Mouse (Mus musculus) ovary, postnatal 10 days (tissue): Measurements from ENCODE around the gene Commd1.
A peak's percentile ranks its signal among the peaks of the same experiment; 100 is the strongest.

Source experiments
- DNase-seq: peaks from one replicate; pipeline ENCODE4 v3.0.0; 2022; ENCODE audit warnings: low spot score

The Commd1 gene

DNA sequence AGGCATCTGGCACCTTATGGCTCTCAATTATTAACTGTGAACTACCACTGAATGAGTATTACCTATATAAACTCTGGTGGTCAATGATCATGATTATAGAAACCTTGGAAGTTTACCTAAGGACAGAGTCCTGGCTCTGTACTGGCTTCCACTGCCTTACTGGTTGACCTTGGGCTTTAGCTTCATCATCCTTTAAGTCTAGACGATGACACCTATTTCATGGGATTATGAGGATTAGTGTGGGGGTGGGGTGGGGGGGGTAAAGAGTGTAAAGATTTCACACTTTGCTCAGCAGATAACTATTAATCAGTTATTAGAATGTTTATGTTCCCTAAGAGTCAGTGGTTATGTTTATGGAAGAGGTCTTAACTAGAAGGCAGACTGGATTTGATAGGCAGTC, 7.6 kb upstream of the Commd1 start:
- no peak for DNase-seq

DNA sequence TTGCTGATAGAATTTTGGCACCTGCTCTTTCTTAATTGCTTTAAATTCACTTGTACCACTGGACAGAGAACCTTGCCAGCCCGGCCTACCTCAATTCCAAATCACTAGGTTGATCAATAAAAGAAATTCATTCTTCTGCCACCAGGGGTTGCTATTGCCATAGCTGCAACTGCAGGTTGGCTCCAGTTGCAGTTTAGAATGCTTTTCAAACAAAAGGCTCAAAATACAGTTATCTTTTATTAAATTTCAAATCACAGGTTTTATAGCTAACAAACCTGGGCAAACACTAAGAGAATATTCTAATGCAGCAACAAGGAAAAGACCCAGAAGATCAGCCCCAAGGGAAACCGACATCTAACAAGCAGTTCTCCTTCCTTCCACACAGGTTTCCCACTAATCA, 5.2 kb upstream of the Commd1 start:
- DNase-seq = no peak

DNA sequence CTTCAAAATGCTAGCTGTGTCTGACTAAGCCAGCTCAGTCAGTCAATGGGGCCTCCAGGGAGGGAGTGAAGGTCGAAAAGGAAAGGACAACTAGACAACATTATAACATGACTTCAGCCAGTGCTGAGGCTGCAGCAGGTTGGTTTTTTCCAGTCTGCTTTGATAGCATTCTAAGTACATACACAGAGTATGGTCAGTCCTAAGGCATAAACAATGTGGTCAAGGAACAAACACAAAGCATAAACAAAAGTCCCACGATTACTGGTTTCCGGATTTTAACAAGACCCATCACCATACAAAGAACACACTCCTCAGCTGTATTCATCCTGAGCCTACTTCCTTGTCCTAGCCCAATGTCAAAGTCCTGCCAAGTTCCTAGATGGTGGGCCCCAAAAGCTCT, 3.3 kb upstream of the Commd1 start:
- DNase-seq = no peak

DNA sequence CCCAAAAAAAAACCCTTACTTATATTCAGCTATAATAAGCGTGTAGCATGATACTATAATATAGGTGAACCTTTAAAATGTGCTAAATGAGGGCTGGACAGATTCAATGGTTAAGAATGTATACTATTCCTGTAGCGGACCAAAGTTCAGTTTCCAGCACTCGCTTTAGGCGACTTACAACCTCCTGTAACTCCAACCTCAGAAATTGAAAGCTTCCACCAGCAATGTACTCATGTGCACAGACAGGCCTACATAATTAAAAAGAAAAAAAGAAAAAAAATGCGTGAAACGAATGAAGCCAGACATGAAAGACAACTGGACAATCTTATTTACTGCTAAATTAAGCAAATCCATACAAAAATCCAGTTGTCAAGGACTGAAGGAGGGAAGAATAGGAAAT, 664 bp upstream of the Commd1 start:
- no peak for DNase-seq

DNA sequence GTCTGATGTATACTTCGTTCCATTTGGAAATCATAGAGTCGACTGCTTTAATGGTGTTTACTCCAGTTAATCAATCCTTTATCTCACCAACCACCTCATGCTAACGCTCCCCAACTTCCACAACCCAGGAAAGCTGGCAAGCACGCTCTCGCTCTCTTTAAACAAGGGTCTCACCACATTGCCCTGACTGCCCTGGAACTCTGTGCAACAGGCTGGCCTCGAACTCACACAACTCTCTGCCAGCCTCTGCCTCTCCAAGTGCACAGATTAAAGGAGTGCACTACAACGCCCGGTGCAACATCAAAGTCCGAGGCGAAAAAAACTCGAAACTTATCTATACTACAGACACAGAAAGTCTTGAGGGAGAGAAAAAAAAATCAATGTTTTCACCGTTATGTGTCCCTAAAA, 635 bp downstream of the Commd1 start:
- no peak for DNase-seq

DNA sequence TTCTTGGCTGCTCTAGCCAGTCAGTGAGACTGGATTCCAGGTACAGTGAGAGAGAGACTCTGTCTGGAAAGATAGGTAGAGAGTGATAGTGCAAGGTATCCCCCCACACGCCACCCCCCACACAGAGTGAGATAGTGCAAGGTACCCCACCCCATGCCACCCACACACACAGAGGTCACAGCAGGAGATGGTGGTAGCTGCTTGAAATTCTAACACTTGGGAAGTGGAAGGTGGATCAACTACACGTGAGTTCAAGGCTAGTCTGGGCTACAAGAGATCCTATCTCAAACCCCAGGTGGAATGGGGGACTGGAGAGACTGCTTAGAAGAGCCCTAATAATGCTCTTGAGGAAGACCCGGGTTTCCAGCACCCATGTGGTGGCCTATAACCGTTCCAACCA, 1.1 kb downstream of the Commd1 start:
- no peak for DNase-seq

DNA sequence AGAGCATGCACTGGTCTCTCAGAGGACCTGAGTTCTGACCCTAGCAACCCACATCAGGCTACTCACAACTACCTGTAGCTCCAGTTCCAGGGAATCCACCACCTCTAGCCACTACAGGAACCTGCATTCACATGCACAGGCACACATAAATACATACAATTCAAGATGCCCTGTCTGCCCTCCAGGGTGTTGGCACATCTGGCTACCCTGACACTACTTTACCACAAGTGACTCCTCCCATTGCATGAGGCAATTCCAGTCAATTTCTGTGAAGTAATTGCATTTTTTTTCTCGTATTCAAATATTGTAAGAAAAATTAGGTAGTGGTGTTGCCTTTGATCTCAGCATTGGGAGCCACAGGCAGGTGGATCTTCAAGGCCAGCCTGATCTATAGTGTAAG, 3.0 kb downstream of the Commd1 start:
- no peak for DNase-seq

DNA sequence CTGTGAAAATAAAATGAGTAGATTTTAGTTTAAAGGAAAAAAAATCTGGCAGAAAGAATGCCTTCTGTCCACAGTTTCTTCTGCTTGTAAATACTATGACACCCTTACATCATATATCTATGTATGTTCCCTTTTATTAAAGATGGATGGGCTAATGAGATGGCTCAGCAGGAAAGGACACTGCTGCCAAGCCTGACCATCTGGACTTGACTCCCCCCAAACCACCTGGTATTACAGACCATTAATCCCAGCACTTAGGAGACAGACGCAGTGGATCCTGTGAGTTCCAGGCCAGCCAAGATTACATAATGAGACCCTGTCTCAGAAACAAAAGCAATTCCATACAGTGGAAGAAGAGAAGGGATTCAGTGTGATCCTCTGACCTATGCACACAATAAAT, 3.5 kb downstream of the Commd1 start:
- no peak for DNase-seq

DNA sequence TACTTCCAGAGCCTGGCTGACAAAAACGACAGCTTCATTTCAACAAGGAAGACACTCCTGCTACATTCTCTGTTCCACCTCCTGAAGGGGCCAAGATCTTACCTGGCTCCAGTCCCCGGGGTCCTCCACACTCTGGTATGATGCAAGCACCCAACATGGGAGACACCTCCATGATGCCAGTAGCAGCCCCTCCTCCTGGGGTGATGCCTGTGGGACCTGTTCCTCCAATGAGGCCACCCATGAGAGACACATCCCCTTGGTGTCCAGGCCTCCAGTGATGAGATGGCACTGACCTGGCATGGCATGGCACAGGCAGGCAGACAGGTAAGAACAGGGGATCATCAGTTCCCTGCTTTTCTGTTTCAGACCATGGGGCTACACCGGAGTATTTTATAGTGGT, 4.0 kb downstream of the Commd1 start:
- no peak for DNase-seq

DNA sequence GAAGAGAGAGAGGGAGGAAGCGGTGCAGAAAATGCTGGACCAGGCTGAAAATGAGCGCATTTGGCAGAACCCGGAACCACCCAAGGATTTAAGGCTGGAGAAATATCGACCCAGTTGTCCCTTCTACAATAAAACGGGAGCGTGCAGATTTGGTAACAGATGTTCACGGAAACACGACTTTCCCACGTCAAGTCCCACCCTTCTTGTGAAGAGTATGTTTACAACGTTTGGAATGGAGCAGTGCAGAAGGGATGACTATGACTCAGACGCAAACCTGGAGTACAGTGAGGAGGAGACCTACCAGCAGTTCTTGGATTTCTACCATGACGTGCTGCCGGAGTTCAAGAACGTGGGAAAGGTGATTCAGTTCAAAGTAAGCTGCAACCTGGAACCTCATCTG, 8.6 kb downstream of the Commd1 start:
- DNase-seq = no peak

DNA sequence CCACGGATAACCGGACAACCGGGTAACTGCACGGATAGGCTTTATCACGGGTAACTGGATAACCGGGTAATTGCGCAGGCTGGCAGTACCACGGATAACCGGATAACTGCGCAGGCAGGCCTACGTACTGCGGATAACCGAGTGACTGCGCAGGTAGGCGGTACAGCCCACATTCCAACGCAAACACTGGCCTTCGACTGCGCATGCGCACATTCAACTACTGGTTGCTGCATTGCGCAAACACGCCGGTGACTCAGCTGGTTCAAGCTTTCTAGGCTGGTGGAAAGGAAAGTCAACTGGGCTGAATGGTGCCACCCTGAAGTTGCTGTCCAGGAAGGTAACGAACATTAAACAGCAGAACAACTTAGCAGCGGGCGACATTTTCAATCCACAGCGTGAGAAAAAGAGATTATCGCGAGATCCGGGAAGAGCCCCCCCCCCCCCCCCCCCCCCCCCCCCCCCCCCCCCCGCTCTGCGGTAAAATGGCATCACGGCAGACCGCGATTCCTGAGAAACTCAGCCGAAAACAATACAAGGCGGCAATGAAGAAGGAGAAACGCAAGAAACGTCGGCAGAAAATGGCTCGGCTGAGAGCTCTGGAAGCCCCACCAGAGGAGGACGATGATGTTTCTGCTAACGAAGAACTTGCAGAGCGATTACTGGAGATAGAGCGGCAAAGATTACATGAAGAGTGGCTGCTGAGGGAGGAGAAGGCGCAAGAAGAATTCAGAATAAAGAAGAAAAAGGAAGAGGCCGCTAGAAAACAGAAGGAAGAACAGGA, 9.2 kb downstream of the Commd1 start:
- DNase-seq = peak; percentile 59

DNA sequence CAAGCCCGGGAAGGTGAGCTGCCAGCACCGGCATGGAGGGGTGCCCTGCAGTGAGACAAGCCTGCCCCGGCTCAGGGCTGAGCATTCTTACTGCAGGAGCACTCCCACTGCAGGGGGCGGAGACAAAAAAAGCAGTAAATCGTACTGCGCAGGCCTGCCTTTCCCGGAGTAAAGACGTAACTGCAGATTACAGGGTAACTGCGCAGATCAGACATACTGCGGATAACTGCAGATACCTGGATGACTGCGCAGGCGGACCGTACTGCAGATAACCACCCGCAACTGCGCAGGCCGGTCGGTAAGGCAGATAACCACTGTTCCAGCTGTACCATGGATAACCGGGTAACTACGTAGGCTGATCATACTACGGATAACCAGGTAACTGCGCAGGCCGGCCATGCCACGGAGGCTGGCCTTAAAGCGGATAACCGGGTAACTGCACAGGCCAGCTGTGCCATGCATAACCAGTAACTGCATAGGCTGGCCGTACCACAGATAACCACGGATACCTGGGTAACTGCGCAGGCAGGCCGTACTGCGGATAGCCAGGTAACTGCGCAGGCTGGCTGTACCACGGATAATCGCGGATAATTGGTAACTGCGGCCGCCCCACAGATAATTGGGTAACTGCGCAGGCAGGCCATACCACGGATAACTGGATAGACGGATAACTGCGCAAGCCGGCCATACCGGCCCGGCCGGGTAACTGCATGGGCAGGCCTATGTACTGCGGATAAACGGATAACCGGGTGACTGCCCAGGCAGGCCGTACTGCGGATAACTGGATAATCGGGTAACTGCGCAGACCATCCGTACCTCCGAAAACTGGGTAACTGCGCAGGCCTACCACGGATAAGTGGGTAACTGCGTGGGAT, 10.1 kb downstream of the Commd1 start, which contains the start of gene Zrsr1:
Gene Zrsr1 (plus strand): TSS at position 171 of the 875 bp plus-strand sequence.
- DNase-seq = peak; percentile 22

DNA sequence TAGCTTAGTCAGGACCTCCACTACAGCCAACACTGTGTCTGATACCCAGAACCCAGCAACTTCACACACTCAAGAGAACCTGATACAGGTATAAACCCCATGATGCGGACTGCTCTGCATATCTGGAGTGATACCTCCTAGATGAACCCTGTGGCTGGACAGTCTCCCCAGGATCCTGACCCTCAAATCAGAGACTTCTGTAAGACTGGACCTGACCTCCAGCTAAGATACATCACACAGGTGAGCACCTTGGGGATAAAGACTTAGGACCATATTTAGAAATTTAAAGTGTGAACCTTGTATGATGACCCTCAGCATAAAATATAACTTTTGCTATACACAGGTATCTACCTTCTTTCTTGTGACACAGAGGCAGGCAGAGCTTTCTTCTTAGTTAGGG, 11.6 kb downstream of the Commd1 start:
- no peak for DNase-seq

DNA sequence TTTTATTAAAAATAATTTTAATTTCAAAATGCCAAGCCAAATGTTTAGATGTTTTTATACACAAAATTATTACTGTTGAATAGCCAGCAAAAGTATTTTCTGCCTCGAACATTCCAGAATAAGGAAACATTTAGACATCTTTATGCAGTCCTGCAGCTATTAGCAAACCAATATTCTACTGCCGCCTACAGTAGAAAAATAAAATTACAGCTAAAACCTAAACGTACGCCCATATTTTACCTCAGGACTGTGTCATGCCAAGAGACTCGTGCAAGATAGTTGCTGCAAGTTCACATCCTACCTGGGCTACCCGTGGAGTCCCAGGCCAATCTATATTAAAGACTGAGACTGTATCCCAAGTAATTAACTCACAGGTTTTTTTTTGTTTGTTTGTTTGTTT, 12.7 kb downstream of the Commd1 start:
- DNase-seq = no peak

DNA sequence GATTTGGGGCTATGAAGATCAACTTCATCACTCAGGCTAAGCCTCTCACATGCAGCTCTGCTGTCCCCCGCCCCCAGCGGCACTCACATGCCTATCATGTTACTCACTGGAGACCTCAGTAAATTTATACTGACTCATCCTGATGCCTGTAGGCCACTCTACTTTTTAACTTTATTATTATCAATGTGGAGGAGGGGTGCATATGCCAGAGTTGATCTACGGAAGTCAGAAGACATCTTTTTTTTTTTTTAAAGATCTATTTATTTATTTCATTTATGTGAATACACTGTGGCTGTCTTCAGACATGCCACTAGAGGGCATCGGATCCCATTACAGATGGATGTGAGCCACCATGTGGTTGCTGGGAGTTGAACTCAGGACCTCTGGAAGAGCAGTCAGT, 16.7 kb downstream of the Commd1 start:
- DNase-seq = no peak

DNA sequence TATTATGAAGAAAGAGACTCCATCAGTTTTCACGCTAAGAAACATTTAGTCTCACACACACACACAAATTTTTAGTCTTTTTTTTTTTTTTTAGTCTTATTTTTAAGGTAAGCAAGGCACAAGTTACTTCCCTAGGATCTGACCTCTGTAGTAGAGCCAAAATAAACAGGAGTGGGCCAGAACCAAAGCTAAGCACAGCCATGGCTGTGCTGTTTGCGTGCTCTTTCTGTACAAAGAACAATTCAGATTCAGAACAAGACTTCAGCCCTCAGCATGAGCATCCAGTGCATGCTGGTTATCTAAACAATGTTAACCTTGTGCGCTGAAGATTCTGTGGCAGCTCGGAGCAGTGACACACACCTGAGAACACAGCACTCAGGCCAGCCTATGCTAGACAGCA, 17.8 kb downstream of the Commd1 start:
- DNase-seq = no peak

DNA sequence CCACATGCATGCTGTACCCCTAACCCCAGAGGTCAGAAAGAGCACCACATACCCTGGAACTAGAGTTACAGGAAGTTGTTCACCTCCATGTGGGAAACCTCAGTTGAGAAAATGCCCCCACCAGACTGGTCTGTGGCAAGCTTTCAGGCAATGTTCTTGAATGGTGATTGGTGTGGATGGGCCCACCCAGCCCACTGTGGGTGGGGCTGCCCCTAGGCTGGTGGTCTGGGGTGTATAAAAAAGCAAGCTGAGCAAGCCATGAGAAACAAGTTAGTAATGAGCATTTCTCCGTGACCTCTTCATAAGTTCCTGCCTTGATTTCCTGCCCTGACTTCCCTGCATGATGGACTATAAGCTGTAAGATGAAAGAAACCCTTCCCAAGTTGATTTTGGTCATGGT, 20.1 kb downstream of the Commd1 start:
- no peak for DNase-seq

DNA sequence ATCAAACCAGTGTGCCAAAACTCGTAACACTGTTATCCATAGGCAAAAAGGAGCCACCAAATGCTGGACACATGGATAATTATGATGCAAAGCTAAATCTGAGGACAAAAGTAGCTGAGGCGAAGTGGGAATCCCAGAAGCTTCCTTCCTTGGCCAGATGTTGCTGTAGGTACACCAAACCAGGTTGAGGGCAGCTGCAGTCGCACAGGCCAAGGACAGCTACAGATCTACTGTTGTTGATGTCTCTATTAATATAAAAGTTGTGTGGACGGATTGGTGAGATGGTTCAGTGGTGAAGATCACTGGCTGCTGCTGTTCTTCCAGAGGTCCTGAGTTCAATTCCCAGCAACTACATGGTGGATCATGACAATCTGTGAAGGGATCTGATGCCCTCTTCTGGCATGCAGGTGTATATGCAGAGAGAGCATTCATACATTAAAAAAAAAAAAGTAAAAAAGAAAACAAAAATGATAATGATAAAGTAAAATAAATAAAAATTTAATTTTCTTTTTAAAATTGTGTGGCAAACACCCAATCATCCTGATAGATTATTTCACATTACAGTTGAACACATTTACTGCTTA, 24.3 kb downstream of the Commd1 start:
- DNase-seq = no peak

DNA sequence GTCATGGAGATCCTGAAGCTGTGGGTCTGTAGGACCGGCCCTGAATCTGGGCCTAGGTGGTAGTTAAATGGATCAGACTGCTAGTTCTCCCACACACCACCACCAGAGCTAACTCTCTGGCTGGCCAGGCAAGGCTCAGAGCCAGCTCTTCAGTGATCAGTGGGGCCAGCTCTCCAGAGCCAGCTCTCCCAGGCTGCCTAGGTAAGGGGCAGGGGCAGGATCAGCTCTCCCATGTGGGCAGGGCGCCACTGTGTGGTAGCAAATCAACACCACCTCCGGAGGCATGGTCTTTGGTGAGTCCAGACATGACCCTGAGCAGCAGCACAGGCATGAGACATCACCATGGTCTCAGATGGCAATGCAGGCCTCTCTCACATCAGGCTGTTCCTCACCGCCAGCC, 25.4 kb downstream of the Commd1 start:
- peak; percentile 16 for DNase-seq

DNA sequence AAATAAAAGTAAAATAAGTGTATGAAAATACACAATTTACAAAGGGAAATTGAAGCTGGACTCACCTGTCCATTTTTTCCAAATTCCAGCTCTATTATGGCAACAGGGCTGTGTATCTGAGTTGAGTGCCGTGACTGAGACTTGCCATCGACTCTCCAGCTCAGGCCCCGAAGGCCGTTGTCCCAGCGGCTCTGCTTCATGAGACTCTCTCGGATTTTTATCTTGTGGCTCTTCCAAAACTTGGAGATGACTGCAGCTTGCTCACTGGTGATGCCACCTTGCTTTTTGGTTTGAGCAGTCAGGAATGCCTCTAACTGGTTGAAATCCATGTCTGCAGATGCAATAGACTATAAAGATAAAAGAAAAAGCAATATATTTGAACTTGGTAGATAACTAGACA, 25.8 kb downstream of the Commd1 start:
- no peak for DNase-seq

DNA sequence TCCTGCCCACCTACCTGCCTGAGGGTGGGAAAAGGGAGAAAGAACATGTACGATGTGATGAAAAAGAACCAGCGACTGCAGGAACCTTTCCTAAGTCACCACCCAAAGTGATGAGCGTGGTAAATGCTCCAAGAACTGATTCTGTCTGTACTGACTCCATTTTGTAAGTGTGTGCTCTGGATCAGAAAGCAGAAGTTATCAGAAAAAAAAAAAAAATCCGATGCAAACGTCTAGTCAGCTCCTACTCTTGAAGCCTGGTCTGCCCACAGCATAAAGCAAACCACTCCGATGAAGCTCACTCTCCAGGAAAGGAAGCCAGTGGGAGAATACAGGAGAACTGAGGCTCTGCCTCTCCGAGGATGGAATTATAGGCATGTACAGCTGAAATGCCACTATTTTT, 29.5 kb downstream of the Commd1 start:
- DNase-seq = no peak

DNA sequence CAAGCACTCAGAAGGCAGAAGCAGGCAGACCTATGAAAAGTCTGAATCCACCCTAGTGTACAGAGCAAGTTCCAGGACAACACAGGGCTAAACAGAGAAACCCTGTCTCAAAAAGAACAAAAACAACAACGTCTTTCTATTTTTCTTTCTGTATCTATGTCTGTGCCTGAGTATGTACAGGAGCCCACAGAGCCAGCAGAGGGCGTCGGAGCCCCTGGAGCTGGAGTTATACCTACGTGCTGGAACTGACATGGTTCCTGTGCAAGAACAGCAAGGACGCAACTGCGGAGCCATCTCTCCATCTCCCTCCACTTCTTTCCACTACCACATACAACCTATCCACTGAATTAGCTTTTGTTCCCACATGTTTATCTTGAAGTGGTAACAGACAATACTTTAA, 32.1 kb downstream of the Commd1 start:
- no peak for DNase-seq

DNA sequence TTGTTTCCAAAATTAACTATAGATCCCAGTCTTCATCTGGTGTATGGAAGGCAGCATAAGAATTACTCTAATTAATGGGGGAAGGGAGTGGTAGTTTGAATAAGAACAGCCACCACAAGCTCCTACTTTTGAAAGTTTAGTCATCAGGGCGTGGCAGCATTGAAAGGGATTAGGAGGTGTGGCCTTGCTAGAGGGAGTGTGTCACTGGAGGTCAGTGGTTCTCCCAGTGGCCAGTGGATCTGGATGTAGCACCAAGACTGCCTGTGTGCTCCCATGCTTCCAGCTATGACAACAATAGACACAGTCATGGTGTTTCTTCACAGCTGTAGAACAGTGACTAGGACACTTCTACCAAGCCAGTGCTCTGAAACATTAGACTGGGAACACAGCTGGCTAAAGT, 33.1 kb downstream of the Commd1 start:
- DNase-seq = no peak
